Mouse (Mus musculus): ENCODE measurements around the gene Kitl.

DNA sequence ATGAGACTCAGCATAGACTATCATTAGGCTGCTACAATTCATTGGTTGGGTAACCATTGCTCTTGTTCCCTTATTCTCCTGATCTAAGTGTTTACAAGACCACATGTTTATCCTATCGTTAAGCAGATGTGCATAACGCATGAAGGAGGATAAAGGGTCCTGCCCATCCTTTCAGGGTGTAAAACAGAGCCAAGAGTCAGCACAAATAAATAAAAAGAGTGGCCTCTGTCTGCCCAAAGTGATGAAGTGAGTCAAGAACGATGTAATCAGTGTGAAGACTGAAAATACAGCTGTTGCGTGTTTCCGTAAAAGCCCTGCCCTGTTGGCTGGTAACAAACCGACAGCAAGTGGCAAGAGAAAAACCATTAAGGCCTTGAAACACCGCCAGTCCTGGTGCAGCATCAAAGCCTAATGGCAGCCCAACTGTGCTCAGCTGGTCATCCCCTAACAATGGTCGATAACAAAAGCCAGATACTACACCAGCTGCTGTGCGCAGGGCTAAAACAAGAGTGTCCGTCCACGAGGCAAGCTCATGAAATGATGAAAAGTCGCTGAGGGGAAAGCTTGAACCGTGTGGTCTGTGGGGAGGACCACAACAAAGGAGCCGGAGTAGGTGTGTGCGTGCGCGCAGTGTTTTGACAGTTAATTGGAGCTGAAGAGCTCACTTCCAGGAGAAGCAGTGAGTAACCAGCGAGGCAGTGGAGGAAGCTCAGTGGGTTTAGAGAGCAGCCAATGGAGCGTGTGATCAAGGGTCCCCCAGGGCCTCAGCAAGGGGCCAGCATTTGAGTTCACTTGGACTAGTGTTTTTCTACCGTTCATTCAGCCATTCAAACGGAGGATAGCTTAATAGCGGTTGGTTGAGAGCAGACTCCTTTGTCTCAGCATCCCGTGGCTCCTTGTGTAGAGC lies 112.7 kb downstream of the Kitl start:
- TF ChIP-seq POLR2A (IDR thresholded peaks at IDR 0.05; ENCODE audit: borderline replicate concordance, insufficient read depth, low read length) = no peak
- TF ChIP-seq CTCF (IDR thresholded peaks at IDR 0.05; ENCODE audit: borderline replicate concordance, insufficient read depth, low read depth, low read length) = no peak
